ENCODE assay signal across 8 mouse cellular contexts in genomic region chr7:25753076-25753475, GRCm38 (mm10). TPM values are rescaled to one million over a fixed set of nuclear protein-coding genes. Genes with fewer than 3 reads are reported as not detected.
DNase-seq lines count a peak whose midpoint lies in the region; ATAC-seq and TF ChIP-seq lines count a peak whose summit lies in the region.

No protein-coding gene starts in this region.

- TF ChIP-seq CTCF in G1E (IDR thresholded peaks at IDR 0.05; ENCODE audit: low read depth, low read length), result no peak
- TF ChIP-seq CTCF in forebrain, postnatal 0 days (IDR thresholded peaks at IDR 0.05; ENCODE audit: low read depth), result no peak

- no peak for ATAC-seq in heart, embryonic 15.5 days (replicated peaks; ENCODE audit: insufficient number of reproducible peaks, insufficient read depth, low FRiP score, low read depth)
- no peak for ATAC-seq in G1E (ENCODE audit: extremely low read depth, insufficient number of reproducible peaks, low FRiP score, poor library complexity, severe bottlenecking)
- no peak for ATAC-seq in forebrain, postnatal 0 days
- ATAC-seq in midbrain, embryonic 11.5 days (ENCODE audit: low FRiP score), result no peak
- no peak for ATAC-seq in frontal cortex, adult (ENCODE audit: low TSS enrichment)

- H3K4me3 ChIP-seq in heart, embryonic 15.5 days, result peak overlapping the region; percentile 96
- peak overlapping the region; percentile 95 for H3K4me3 ChIP-seq in G1E (ENCODE audit: low read depth, low read length)
- H3K4me3 ChIP-seq in forebrain, postnatal 0 days (ENCODE audit: low read depth, low read length), result peak overlapping the region; percentile 99
- H3K4me3 ChIP-seq in midbrain, embryonic 11.5 days (ENCODE audit: low read depth, low read length), result peak overlapping the region; percentile 98

- H3K36me3 ChIP-seq in heart, embryonic 15.5 days, result peaks cover 26% of the 10 kb centered on the region
- H3K36me3 ChIP-seq in G1E (replicated peaks), result peaks cover 51% of the 10 kb centered on the region
- H3K36me3 ChIP-seq in forebrain, postnatal 0 days (ENCODE audit: insufficient read depth), result peaks cover 36% of the 10 kb centered on the region
- peaks cover 18% of the 10 kb centered on the region for H3K36me3 ChIP-seq in midbrain, embryonic 11.5 days (ENCODE audit: control insufficient read depth, insufficient read depth, low read length)

- peaks cover 26% of the 10 kb centered on the region for H3K4me1 ChIP-seq in heart, embryonic 15.5 days (replicated peaks)
- peaks cover 46% of the 10 kb centered on the region for H3K4me1 ChIP-seq in G1E (ENCODE audit: insufficient read depth, low read depth, low read length)
- H3K4me1 ChIP-seq in forebrain, postnatal 0 days (ENCODE audit: insufficient read depth), result peaks cover 15% of the 10 kb centered on the region
- H3K4me1 ChIP-seq in midbrain, embryonic 11.5 days (ENCODE audit: control insufficient read depth, insufficient read depth, low read length), result peaks cover 12% of the 10 kb centered on the region

- H3K27ac ChIP-seq in heart, embryonic 15.5 days, result 0 out of 2 replicates have a peak overlapping the region, but pooled peaks have one; percentile 99
- no peak overlapping the region for H3K27ac ChIP-seq in forebrain, postnatal 0 days (ENCODE audit: low read depth, low read length)
- no peak overlapping the region for H3K27ac ChIP-seq in midbrain, embryonic 11.5 days (ENCODE audit: low read depth, low read length)

- no peaks in the 10 kb centered on the region for H3K9me3 ChIP-seq in heart, embryonic 15.5 days (replicated peaks)
- no peaks in the 10 kb centered on the region for H3K9me3 ChIP-seq in G1E (replicated peaks)
- H3K9me3 ChIP-seq in forebrain, postnatal 0 days (ENCODE audit: low read length), result no peaks in the 10 kb centered on the region
- no peaks in the 10 kb centered on the region for H3K9me3 ChIP-seq in midbrain, embryonic 11.5 days (ENCODE audit: control insufficient read depth, low read length)

- H3K4me2 ChIP-seq in heart, embryonic 15.5 days, result peak overlapping the region; percentile 76
- H3K4me2 ChIP-seq in forebrain, postnatal 0 days (ENCODE audit: low read depth), result peak overlapping the region; percentile 90
- H3K4me2 ChIP-seq in midbrain, embryonic 11.5 days, result peak overlapping the region; percentile 95

- no peaks in the 10 kb centered on the region for H3K27me3 ChIP-seq in heart, embryonic 15.5 days
- peaks cover 6% of the 10 kb centered on the region; the same call in 1 of the 2 replicates for H3K27me3 ChIP-seq in G1E (ENCODE audit: insufficient read depth, low read length)
- H3K27me3 ChIP-seq in forebrain, postnatal 0 days (ENCODE audit: insufficient read depth, low read length), result no peaks in the 10 kb centered on the region
- no peaks in the 10 kb centered on the region for H3K27me3 ChIP-seq in midbrain, embryonic 11.5 days (ENCODE audit: control insufficient read depth, insufficient read depth, low read length)

- peak overlapping the region; percentile 98 for H3K9ac ChIP-seq in heart, embryonic 15.5 days
- peak overlapping the region; percentile 99 for H3K9ac ChIP-seq in forebrain, postnatal 0 days
- H3K9ac ChIP-seq in midbrain, embryonic 11.5 days (ENCODE audit: low read length), result peak overlapping the region; percentile 99

- DNase-seq in heart, adult 11 months, result no peak
- no peak for DNase-seq in G1E (ENCODE audit: low spot score)
- DNase-seq in forebrain, postnatal 0 days, result no peak
- DNase-seq in midbrain, embryonic 11.5 days (ENCODE audit: low spot score, missing footprints), result no peak
- no peak for DNase-seq in left cerebral cortex, postnatal 36 days (ENCODE audit: low spot score in 2 of 2)
- no peak for DNase-seq in adrenal gland, postnatal 14 days

- intact Hi-C loops in left cerebral cortex, postnatal 36 days (cut with DNase I), result no loop called here

RNA-seq across cellular contexts. Expression of gene Hnrnpul1, which starts 1.5 kb away (rescaled TPM):
- polyA plus RNA-seq in heart, embryonic 15.5 days (2015; fragmentation: Nextera tagmentation; extraction: Ambion mirVana), result 35.4 and 39.9 TPM in 2 replicates
- total RNA-seq in G1E (2014; fragmentation: Nextera tagmentation) (364 and 375 TPM in 2 replicates), G1E (2017) (106 and 116 TPM in 2 replicates)
- polyA plus RNA-seq in G1E (2012), result 382 and 453 TPM in 2 replicates
- 110 and 144 TPM in 2 replicates for total RNA-seq in forebrain, postnatal 0 days (2014; rRNA removed)
- polyA plus RNA-seq in forebrain, postnatal 0 days (2015; fragmentation: Nextera tagmentation; extraction: Ambion mirVana), result 47.3 and 47.9 TPM in 2 replicates
- polyA plus RNA-seq in midbrain, embryonic 11.5 days (2014; fragmentation: Nextera tagmentation; extraction: Ambion mirVana), result 69.2 and 74.2 TPM in 2 replicates
- 100 to 1,000 TPM; 103 to 107 TPM for total RNA-seq in left cerebral cortex, postnatal 36 days (2021)
- 119 and 130 TPM in 2 replicates for total RNA-seq in adrenal gland, postnatal 14 days (2021)

RNA-seq across cellular contexts. Expression of gene Ccdc97, which starts 34.2 kb away (rescaled TPM):
- 17.6 and 23.5 TPM in 2 replicates for polyA plus RNA-seq in heart, embryonic 15.5 days (2015; fragmentation: Nextera tagmentation; extraction: Ambion mirVana)
- total RNA-seq in G1E (2014; fragmentation: Nextera tagmentation) (41.2 and 52.8 TPM in 2 replicates), G1E (2017) (10.7 and 11.7 TPM in 2 replicates)
- 63.1 and 65.3 TPM in 2 replicates for polyA plus RNA-seq in G1E (2012)
- total RNA-seq in forebrain, postnatal 0 days (2014; rRNA removed), result 21.1 and 37.6 TPM in 2 replicates
- polyA plus RNA-seq in forebrain, postnatal 0 days (2015; fragmentation: Nextera tagmentation; extraction: Ambion mirVana), result 31.7 and 32.0 TPM in 2 replicates
- 26.8 and 32.1 TPM in 2 replicates for polyA plus RNA-seq in midbrain, embryonic 11.5 days (2014; fragmentation: Nextera tagmentation; extraction: Ambion mirVana)
- total RNA-seq in left cerebral cortex, postnatal 36 days (2021), result 10 to 100 TPM; 61.2 TPM
- total RNA-seq in adrenal gland, postnatal 14 days (2021), result 43.8 and 45.0 TPM in 2 replicates

RNA-seq across cellular contexts. Expression of gene Axl, which starts 35.4 kb away (rescaled TPM):
- 49.1 and 65.3 TPM in 2 replicates for polyA plus RNA-seq in heart, embryonic 15.5 days (2015; fragmentation: Nextera tagmentation; extraction: Ambion mirVana)
- total RNA-seq in G1E (2014; fragmentation: Nextera tagmentation), result 2.5 TPM in 1 of 2 replicates, not detected in the other
- total RNA-seq in G1E (2017), result 0.11 and 0.35 TPM in 2 replicates
- polyA plus RNA-seq in G1E (2012), result not detected in 2 replicates
- total RNA-seq in forebrain, postnatal 0 days (2014; rRNA removed), result 15.8 and 17.7 TPM in 2 replicates
- 14.6 and 16.1 TPM in 2 replicates for polyA plus RNA-seq in forebrain, postnatal 0 days (2015; fragmentation: Nextera tagmentation; extraction: Ambion mirVana)
- 17.4 and 21.8 TPM in 2 replicates for polyA plus RNA-seq in midbrain, embryonic 11.5 days (2014; fragmentation: Nextera tagmentation; extraction: Ambion mirVana)
- 10 to 100 TPM; 40.2 to 41.7 TPM for total RNA-seq in left cerebral cortex, postnatal 36 days (2021)
- total RNA-seq in adrenal gland, postnatal 14 days (2021), result 44.8 and 57.9 TPM in 2 replicates
